Mouse (Mus musculus): ENCODE results near the gene Lat2.

GRCm38 (mm10) chr5:134614802-134615201 is at the start of gene Lat2:
- TF ChIP-seq CTCF (IDR thresholded peaks at IDR 0.05; ENCODE audit: extremely low read depth, insufficient read depth, low read length), result no peak
- no peak for TF ChIP-seq POLR2A (IDR thresholded peaks at IDR 0.05; ENCODE audit: extremely low read depth, insufficient read depth, low read length)
